Mouse (Mus musculus) MEL-GATA-1-ER (cell line): ENCODE results near the gene Tmem177.

Experiments
- DNase-seq: peaks from one replicate; pipeline ENCODE4 v3.0.0-alpha.2; 2012; ENCODE audit warnings: low read depth; ENCODE audit errors: extremely low read depth

Tmem177 gene

GRCm38 (mm10) chr1:119912953-119913814, at the start of gene Tmem177:
TSS of gene Tmem177 (minus strand) at chr1:119913208.
- peak; percentile 93 for DNase-seq

- no peak for DNase-seq
These were observed 46.9 kb upstream of the Tmem177 start for GRCm38 (mm10) chr1:119959920-119960319.

DNA sequence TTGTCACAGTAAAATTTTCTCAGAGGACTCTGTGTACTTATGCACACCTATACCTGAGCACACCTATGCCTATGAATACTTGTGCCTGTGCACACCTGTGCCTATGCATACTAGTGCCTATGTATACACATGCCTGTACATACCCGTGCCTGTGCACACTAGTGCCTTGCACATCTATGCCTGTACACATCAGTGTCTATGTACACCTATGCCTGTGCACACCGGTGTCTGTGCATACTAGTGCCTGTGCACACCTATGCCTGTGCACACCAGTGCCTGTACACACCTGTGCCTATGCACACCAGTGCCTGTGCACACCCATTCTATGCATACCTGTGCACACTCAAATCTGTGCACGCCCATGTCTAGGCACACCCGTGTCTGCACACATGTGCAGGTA, 46.5 kb upstream of the Tmem177 start:
- DNase-seq = no peak

- no peak for DNase-seq
These were observed 44.8 kb upstream of the Tmem177 start for GRCm38 (mm10) chr1:119957716-119958222.

DNA sequence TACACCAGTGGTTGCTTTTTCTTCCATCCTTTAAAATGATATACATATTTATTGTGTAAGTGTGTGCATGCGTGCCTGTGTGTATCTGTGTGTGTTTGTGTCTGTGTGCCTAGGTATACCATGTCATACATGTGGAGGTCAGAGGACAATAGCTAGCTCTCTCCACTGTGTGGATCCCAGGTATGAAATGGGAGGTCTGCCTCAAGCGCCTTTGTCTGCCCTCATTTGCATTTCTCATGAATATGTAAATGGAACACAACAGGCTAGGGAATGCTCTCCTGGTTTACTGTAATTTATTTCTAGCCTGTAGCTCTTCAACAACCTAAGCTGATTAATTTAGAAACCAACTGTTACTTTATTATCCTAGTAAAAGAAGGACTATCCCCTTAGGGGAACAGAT, 41.7 kb upstream of the Tmem177 start:
- no peak for DNase-seq

DNA sequence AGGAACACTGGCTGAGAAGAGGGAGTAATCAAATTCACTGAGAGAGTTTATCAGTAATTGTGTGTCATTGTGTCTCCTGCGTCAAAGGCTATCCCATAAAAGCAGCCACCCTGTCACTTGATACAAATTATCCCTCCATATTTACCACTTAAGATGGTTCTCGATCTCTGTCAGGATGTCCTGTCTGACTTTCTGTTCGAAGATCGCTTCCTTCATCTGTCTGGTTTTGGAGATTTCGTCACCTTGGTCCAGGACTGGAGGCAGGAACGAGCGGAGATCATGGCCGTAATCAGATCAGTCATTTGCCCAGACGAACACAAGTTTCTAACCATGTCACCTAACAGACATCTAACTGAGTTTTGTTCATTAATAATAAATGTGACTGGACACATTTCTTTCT, 40.4 kb upstream of the Tmem177 start:
- no peak for DNase-seq

GRCm38 (mm10) chr1:119950086-119950485, 37.1 kb upstream of the Tmem177 start:
- DNase-seq = no peak

GRCm38 (mm10) chr1:119936861-119937260, 23.9 kb upstream of the Tmem177 start:
- DNase-seq = no peak

DNA sequence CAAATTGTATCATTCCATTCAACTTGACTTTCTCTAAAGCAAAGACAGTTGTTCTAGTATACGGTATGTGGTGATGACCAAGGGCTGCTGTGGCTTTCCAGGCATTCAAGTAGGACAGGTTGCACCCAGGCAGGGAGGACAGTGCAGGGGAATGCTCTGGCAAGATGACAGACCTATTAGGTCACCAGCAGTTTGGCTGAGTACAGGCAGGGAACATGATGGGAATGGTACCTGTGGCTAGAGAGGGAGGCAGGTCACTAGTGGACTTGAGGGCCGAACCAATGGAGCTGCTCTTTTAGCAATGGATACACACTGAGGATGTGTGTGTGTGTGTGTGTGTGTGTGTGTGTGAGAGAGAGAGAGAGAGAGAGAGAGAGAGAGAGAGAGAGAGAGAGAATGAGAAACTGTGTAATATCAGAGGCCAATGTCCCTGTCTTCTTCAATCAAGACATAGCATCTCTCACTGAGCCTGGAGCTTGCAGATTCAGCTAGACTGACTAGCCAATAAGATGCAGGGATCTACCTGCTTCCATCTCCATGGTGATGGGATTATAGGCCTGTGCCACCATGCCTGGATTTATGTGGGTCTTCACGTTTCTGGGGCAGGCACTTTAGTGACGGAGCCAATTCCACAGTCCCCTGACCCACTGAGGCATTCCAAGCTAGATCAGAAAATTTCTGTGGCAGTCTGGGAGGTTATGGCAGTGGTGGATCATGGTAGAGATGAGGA, 18.6 kb upstream of the Tmem177 start:
- no peak for DNase-seq

DNA sequence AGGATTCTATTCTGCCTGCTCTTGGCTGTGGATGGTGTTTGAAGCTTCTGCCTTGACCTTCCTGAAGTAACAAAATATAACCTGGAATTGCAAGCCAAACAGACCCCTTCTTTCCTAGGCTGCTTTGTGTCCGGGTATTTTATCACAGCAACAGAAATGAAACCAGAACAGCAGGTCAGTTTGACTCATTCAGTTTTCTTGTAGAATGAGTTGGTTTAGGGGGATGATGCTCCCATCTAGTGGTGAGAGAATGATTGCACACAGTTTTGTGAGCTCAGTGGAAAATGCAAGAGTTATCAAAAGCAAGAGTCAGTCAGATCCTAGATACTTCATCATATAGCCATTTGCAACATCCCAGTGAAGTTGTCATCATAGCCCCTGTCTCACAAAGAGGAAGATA, 16.7 kb upstream of the Tmem177 start:
- DNase-seq = peak; percentile 7

DNA sequence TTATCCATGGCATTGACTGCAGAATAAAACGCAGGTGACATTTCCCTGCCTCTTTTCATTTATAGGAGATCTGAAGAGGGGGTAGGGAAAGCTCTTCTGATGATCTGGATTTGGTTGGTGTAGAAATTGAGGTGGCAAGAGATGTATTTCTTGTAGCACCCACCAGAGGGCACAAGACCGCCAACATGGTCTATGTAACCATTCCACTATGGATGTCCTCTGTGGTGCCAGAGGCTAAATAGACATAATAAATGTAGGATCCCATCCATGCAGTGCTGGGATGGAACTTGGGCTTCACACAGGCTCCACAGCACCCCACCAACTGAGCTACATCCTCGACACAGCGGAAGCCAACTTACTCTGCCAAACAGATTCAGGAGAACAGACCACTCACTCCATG, 6.3 kb upstream of the Tmem177 start:
- peak; percentile 16 for DNase-seq

- DNase-seq = peak; percentile 39
These were observed 3.9 kb upstream of the Tmem177 start for GRCm38 (mm10) chr1:119916823-119917371.

DNA sequence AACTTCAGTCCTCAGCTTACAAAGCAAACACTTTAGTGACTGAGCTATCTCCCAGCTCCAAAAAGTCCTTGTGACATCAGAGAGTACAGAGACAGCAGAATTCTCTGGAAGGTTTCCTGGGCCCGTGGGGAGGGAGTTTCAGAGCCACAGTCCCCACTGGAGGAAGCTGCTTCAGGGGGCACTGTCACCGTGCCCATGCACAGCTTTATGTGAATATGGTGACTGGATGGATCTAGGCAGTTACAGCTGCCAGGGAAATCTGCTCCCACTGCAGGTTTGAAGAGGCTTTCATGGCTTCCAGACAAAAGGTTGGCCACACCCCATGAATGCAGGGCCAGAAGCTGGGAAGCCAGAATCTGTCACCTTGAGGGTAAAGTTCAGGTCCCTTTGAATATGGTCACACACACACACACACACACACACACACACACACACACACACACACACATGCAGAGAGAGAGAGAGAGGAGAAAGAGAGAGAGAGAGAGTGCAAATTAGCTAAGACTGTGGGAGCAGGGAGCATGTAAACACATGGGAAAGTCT, 5.7 kb downstream of the Tmem177 start:
- no peak for DNase-seq

GRCm38 (mm10) chr1:119903231-119903620, 9.8 kb downstream of the Tmem177 start:
- no peak for DNase-seq

- DNase-seq = no peak
These were observed 10.3 kb downstream of the Tmem177 start for GRCm38 (mm10) chr1:119902551-119903230.

DNA sequence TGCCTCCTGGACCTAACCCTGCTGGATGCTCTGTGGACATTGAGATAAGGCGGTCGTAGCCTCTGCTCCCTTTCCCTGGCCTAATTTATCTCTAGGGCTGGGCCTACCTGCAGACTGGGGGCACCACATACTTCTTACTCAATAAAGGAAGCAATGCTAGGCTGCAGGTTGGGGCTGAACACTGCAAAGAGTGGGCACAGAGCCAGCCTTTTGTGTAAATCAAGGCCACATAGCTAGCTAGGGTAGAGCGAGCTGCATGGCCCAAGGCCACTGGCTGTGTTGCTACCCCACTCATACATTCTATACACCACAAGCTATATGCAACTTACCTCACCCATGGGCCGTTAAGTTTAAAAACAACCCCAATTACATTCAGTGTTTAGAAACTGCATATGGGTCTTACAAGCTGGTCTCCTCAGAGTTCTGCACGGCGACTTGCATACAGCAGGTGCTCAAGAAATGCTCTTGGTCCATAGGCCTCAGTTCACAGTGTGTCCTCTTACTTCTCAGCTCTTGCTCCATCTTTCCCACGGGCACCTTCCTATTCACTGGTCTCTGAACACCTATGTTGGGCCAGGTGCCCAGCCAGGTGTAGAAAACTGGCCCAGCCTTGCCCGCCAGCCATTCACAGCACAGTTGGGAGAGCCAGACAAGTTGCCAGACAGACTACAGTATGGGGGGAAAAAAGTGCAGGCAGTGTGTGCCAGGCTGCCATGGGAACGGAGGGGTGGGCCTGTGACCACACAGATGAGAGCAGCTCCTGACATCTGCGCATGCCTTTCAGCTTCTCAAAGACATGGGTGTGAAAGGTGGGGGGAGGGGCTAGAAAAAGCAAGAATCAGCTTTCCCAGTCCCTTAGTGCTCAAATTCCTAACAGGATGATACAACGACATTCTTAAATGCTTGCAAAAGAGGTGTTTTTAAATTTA, 13.5 kb downstream of the Tmem177 start:
- DNase-seq = no peak

DNA sequence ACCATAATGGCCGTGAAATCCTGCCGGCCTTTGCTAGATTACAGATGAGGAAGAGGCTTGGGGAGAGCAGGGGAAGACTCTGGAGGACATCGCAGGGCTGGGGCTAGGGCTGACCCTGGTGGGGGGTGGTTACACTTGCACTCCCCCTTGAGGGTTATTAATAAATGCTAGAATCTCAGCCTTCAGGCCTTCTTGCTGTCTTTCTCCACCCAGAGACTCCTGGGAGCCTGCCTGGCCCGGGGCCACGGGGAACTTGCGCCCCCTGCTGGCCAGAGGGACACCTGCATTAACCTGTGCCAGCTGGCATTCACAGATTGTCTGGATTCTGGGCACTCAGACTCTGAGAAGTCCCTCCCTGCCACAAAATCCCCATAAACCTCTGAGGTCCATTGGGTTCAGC, 18.1 kb downstream of the Tmem177 start:
- peak; percentile 34 for DNase-seq

GRCm38 (mm10) chr1:119893600-119893999, 19.4 kb downstream of the Tmem177 start:
- no peak for DNase-seq

DNA sequence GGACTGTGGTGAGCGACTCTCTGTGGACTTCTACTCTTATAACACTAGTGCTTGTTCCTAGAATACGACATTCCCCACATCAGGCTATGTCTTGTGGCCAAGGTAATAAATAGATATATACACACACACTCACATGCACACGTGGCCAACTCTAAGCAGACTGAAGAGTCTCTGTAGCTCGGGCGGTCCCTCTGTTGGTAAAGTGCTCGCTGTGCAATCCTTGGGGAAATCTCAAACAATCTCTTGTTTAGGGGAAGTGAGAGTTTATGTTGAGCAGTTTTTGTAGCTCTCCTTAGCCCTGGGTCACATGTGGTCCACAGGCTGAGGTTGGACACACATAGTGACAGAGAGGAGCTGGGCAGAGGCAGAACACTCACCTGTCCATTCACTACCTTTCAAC, 20.1 kb downstream of the Tmem177 start:
- DNase-seq = no peak

DNA sequence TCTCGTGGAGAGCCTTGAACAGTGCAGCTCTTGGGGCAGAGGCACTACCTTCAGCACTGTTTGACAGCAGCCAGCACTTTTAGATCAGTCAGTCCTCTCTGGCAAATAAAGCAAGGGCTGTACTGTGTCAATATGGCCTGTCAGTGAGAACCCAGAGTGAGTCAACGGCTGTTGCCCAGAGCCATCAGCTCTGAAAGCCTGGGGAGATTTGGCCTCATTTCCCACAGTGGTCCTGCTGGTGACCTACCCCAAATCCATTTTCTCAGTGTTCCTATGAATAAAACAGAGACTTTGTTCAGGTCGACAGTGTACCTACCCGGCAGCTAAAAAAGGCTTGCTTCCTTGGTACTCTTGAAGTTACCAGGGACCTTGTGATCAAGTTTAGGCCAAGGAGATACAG, 21.1 kb downstream of the Tmem177 start:
- DNase-seq = no peak
